Mouse (Mus musculus): Measurements from ENCODE around the gene Pak7. TPM values are rescaled to one million over a fixed set of nuclear protein-coding genes. Genes with fewer than 3 reads are reported as not detected.
"Not testable (repeated sequence)": the region's sequence is repeated elsewhere in the genome, so short reads cannot be mapped to it uniquely, and the experiment has no call there.

Pak7 gene
- total RNA-seq (2021) (under 1 TPM in 1 of 2 experiments, not detected in 1; 0.14 TPM), polyA plus RNA-seq (2012; rRNA removed) (not detected in 2 replicates)
- long read RNA-seq, result 0 reads

DNA sequence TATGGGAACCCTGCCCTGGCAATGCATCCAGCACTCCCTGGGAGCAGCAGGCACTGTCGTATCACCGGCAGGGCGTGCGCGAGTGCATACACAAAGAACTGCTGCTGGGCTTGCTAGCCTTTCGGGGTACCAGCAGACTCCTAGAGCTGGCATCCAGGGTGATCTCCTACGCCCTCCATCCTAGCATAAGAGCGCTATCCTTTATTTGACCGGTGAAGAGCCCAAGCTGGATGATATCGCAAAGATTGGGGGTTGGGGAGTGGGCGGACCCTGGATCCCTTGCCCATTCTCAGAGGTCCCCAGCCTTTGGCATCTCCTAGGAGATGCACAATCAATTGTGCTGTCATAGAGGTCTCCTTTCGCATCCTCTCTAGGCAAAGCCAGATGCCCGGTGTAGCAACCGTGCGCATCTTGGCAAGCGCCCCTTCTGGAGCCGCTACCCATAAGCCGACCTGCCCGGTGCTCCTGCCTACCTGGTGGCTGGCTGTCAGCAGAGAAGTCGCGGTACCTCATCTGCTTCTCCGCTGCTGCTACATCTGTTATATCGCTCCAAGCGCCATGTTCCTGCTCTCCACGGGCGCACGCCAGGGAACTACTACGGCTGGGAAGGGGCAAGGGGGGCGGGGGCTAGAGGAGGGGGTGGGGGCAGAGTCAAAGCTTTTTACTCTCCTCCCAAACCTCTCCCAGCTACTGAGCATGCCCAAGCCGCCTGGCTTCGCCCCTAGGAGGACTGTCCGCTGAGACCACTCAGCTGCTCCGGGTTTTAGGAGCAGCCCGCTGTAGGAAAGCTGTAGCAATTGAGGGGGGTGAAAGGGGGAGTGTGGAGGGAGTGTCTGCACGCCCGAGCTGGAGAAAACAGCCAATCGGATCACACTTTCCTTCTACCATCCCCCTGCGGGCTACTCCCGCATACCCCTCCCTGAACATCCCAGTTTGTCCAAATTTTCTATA, at the start of gene Pak7:
Gene Pak7, minus strand, starts transcription at position 787 of the 951 bp plus-strand sequence.
- DNase-seq, result peak; percentile 6

DNA sequence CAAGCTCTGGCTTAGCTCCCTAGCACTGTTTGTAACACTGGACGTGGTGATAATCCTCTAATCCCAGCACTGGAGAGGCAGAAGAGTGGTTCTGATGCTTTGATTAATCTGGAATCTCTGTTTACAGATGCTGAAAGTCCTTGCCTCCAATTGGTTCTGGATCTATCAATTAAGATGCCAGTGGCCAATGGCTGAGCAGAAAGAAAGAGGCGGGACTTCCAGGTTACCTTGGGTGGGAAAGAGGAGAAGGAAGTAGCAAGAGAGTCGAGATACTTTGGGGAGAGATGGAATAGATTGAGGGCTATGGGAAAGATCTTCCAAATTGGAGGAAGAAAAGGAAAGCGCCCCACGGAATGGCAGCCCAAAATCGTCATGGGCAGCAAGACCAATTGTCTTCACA, 37.8 kb upstream of the Pak7 start:
- DNase-seq, result no peak

DNA sequence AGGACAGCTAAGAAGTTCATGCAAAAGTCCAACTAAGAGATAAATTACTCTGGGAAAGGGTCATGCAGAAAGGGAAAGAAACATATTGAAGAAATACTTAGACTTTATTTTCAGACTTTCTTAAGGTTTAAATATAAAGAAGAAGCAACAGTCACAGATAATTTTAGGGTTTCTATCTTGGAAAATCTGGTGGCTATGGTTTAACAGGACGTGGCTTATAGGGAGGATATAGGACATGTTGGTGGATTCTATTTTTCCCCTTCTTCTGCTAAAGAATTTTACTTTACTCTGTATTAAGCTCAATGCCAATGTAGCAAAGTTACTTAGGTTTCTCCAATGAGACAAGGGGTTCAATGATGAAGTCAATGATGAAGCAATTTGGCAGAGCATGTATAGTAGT, 31.8 kb upstream of the Pak7 start:
- no peak for DNase-seq

DNA sequence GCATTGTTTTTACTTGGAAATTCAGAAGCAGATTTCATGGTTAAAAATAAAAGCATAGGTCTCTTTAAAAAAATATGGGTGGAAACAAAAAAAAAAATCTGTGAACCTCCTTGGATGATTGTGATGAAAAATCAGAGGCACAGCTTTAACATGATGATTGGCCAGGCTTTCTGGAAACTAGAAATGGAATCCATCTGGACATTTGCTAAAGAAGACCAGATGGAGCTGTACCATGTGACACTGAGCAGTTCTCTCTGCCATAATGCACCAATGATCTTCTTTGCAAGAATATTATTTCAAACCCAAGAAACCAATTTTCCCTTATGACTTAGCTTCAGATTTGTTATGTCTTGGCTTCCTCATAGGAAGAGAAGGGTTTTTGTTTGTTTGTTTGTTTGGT, 28.6 kb upstream of the Pak7 start:
- no peak for DNase-seq

DNA sequence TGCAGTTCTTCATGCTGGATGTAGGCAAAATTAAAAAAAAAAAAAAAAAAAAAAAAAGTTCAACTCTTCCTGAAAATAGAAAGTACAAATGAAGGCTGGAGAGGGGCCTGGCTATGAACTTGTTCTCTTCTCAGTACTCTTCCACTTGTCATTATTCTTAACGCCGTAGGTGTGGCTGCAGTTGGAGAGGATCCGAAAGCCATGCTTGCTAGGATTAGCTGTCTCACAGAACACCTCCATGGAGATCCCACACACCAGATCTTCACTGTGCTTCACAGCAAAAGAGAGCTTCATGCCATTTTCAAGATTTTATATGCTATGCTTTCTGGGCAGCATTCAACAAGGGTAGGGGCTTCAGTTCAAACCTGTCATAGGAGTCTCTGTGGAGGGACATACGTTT, 14.8 kb upstream of the Pak7 start:
- no peak for DNase-seq

DNA sequence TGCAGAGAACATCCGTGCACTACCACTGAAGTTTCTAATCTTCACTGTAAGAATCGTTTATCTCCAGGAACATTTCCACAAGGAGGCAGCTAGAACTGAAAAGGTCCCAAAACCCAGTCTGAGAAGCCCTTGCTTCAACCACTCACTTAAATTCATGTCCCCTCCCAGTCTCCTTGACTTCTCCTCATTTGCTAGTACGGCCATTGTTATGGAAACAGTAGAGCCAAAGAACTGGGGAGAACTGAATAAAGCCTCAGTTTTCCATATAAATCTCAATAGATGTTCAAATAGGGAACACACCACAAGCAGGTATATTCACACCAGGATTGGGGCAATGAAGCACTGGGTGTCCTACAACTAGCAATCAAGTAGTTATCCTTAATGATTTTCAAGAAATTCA, 12.4 kb downstream of the Pak7 start:
- no peak for DNase-seq

DNA sequence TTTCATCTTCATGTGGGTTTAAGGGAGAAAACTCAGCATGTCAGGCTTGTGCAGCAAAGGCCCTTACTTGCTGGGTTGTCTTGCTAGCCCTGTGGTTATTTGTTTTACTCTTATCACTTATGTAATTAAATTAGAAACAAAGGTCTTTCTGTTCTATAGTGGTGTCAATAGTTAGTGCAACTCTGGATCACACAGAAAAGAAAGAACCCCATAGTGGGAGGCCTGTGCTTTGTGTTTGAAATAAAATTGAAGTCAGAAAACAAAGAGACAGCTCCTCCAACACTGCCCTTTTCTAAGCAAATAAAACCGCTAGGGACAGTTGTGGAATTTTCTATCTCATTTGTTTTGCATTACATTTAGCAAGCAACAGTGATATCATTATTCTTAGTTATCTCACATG, 15.4 kb downstream of the Pak7 start:
- no peak for DNase-seq

DNA sequence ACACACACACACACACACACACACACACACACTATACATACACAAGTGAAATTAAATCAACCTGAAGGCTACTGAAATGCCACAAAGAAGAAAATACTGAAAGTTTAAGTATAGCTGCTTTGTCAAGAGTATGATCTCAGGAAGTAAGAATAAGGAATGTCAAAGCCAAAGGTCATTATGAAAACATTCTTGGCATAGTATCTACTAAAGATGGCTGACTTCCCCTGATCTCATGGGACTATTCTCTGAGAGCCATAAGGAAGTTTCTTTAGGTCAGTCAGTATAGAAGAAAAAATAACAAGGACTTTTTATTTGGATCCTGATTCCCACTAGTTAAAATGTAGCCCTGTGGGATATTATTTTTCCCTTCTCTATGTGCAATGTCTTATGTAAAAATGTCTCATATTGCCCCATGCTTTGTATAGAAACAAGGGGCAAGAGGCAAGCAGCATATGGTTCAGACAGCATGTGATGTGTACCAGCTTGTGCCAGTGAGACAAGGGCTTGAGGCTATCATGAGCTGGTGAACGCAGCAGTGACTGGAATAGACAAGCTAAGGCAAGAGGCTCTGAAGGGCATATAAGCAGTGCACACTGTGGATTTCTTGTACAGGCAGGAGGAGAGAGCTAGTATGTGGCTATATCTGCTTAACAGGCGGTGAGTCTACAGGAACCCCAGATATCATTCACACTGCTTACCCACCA, 36.2 kb downstream of the Pak7 start:
- DNase-seq, result no peak

DNA sequence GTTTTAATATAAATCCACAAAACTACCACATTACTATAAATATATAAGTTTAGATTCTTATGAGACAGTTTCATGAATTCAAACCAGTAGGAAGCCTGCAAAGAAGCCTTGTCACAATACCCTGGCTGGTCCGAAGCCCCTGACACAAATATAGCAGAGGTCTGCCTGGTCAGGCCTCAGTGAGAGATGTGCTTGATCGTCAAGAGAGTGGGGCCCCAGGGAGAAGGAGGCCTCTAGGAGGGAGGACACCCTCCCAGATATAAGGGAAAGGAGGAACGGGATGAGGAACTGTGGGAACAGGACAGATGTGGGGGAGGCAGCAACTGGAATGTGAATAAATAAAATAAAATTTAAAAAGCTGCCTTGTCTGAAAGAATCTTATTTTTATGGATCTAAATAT, 37.3 kb downstream of the Pak7 start:
- no peak for DNase-seq

DNA sequence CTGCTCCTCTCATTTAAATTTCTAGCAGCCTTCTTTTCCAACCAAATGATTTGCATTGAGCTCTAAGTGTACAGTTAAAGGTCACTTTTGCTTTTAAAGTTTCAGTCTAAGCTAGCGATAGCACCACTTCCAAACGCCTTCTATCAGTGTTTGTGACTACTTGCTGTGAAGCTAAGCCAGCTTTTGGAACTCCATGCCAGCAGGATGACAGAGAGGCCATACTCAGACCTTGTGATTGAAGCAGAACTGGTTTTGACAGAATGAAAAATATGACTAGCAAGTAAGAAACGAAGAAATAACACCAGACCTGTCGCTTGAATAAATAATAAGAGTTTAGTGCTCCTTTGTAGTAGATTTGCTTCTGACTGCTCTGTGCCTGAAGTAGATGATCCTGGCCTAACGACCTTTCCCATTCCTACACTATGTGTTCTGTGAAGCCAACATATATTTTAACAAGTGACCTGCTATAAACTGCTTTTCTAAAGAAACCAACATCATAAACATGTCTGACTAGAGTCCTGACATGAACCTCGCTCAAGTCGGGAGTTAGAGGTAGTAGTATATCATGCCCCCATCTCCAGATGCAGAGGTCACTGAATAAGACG, 38.0 kb downstream of the Pak7 start:
- DNase-seq, result peak; percentile 6

DNA sequence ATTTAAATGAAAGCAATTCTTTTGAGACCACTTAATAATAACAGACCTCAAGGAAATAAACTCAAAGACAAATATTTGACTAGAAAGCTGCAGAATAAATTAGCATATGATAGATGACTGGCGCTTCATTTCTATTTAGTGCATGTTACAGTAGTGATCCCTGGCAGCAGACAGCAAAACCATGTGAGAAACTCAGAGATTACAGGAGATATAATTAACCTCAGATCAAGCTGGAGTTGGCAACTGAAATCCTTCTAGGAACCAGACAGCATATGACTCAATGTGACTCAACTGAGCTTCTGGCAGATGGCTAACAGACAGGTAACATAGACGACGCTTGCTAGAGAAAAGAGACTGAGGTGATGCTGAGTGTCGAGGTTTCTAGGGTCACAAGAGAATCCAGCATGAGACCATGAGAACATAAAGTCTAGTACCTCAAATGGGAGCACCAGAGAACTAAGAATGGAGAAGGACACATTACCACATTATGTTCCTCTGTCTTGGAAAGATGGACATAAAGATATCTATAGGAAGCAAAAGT, 43.5 kb downstream of the Pak7 start:
- DNase-seq, result not testable (repeated sequence)

DNA sequence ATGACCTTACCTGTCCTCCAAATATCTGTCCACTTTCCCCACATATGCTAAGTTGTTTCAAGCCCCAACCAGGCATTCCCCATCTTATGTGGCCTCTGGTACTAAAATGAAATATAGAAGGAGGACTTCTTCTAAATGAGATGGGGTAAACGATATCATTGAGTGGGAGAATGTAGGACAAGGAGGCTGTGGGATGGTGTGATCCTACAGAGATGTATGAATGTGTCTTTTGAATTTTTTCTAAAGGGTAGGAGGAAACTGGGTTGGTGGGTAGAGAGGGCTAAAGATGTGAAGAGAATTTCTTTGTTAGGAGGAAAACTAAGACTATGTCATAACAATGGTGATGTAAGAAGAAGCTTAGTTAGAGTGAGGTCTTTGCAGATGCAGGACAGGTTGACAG, 57.8 kb downstream of the Pak7 start:
- no peak for DNase-seq

DNA sequence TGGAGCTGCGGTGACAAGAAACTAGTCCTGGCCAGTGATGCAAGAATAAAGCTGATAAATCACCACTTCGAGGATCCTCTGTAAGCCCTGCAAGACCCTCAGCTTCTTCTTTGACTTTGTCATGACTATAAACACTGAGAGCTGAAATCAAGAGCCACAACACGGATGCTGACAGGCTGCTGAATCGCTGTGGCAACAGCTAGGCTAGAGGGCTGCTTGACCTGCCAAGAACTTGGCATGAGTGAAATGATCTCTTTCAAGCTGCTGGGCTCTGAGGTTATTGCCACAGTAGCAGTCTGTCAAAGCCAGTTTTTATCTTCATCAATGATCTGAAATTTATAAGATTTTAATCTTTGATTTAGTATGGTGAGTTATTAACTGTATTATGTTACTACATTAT, 62.1 kb downstream of the Pak7 start:
- DNase-seq, result no peak

DNA sequence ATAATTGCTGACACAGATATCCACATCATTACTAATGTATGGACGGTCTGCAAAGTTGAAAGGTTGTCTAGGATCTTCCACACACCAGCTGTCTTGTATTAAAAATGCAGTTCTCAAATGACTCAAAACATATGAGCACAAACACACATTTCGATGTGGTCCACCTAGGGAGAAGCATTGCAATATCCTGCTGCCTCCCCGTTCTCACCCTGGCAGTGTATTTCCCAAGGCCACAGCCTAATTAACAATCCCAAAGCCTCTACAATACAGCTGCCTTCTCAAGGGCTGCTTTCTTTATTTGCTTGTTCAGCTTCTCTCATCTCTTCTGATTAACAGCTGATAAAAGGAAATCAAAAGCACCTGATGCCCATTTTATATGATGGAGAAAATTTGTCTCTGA, 78.5 kb downstream of the Pak7 start:
- DNase-seq, result no peak

DNA sequence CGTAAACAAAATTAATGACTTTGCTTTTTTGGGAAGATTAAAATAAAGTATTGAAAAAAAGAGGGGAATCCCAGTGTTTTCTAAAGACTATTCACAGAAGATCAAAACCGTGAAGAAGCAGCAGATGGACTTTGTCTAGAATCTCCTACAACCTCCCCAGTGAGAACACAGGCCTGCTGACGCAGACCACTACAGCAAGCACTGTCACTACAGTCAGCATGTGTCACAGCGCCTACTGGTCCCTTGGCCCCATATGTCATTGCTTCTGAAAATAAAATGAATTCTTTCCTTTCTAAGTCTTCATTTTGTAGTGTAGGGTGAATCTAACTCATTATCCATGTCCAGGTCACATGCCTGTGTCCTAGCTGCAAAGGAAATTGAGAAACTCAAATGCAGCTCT, 79.0 kb downstream of the Pak7 start:
- no peak for DNase-seq

DNA sequence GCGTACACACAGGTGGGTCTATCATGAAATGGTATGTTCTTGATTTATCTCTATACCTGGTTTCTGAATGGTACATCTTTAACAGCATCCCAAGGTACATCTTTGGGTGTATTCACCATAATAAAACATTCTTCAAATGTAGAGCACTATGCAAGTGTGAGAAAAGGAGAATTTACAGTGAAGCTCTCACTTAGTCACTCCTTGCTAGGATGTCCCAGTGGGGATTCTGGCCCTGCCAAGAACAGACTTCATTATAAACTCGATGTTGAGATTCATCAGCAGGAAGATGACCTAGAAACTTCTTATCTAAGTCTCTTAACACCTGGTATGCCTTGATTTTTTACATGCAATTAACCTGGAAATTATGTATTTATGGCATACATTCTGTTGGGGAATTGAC, 85.6 kb downstream of the Pak7 start:
- DNase-seq, result no peak

DNA sequence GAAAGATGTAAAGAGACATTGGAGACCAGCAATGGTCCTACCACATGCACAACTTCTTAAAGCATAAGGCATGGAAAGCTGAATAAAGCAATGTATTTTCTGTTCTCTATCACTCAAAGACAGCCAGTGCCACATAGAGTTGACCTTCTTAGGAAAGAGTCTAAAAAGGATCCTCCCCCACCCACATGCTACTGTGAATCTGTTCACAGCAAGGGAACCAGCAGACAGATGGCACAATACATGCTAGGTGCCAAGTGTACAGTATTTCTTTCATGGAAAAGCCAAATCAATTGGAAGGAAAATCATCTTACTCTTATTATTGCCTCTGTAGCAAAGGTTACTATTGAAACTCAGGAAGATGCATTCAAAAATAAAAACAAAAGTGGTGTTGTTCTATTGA, 86.4 kb downstream of the Pak7 start:
- no peak for DNase-seq

DNA sequence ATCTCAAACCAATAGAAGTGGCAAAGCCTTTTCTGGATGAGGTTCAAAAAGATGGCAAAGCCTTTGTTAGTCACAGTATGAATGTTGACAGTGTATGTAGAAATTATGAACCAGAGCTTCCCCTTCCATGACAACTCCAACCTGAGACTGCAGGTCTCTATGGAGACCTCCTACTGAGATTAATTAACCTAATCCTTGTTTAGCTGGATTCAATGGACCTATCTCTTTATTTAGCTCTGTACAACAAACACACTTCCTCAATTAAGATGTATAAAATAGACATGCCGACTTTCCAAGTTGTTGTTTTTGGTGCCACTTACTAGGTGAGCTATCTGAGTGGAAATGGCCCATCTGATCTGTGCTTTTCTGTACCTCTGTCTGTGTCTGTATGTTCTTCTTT, 90.4 kb downstream of the Pak7 start:
- DNase-seq, result no peak

DNA sequence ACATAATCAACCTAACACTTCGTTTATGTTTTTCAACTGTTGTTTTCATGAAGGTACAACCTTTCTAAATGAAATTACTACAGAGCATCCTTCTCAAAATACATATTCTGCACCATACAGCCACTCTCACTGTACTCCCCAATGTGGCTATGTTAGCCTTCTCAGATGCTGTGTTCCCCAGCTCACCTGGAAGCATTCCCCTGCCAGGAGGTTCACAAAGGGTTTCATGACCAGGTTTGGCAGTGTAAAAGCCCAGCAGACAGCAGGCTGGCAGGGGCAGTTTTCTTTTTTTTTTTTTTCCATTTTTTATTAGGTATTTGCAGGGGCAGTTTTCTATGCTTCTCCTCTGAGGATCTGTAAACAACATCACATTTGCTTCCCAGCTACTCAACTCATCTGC, 105.7 kb downstream of the Pak7 start:
- no peak for DNase-seq

DNA sequence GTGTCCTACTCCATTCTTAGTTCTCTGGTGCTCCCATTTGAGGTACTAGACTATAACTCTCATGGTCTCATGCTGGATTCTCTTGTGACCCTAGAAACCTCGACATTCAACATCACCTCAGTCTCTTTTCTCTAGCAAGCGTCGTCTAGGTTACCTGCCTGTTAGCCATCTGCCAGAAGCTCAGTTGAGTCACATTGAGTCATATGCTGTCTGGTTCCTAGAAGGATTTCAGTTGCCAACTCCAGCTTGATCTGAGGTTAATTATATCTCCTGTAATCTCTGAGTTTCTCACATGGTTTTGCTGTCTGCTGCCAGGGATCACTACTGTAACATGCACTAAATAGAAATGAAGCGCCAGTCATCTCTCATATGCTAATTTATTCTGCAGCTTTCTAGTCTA, 145.8 kb downstream of the Pak7 start:
- not testable (repeated sequence) for DNase-seq

DNA sequence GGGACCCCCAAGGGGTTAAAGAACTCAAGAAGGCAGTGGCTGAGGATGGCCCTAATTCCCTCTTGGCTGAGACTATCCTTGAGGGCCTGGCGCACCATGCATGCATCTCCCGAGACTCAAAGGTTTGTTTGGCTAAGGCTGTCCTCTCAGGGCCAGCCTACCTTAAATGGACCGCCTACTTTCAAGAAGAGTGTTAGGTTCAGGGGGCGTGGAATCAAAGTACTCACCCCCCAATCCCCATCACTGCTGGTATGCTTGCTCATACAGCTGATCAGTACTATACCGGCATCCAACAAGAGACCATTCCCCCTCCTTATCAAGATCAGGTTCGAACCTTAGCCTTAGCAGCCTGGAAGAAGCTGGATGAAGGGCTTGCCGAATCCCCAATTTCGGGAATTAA, 156.5 kb downstream of the Pak7 start:
- DNase-seq, result no peak

DNA sequence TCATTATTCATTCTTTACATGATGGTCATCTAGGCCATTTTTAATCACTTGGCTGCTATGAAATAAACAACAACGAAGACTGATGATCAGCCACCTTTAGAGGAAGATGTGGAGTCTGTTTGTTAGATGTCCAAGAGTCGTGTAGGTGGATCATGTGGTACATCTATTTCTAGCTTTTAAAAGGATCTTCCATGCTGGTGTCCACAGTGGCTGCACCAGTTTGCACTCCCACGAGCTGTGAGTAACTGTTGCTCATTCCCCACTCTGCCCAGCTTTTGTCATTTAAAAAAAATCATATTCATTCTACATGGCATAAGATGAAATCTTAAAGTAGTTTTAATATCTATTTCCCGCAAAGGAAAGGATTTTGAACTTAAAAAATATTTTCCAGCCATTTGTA, 183.7 kb downstream of the Pak7 start:
- DNase-seq, result no peak

DNA sequence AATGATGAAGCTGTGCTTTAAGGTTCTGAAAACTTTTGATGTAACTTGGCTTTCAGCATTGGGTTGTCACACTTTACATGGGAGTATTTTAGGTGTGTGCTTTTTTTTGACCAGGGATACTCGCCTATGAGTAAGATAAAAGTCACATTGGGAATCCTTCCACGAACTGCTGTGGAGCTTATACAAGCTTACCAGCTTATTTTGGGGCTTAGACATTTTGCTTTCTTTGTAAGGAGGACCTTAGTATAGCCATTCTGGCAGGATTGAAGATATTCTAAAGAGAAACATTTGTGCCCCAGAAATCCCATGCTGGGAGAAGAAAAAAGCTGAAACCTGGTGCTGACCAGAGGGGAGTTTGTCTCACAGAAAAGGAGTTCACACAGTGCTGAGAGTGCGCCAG, 212.7 kb downstream of the Pak7 start:
- DNase-seq, result no peak
